Comparison of ENCODE assay signal across 10 mouse cellular contexts in genomic region chr11:32704241-32704890, GRCm38 (mm10).
"Had no signal": no experiment of that assay in that cellular context is flagged by ENCODE, and none has a peak within 500 bp of the region (broad histone marks: within the 10 kb centered on the region; RNA-seq: fewer than 3 reads in every experiment).

No protein-coding gene starts in this region.

- H3K27ac ChIP-seq: limb, embryonic 13.5 days; liver, embryonic 14.5 days; midbrain, embryonic 10.5 days; neural tube, embryonic 15.5 days; stomach, postnatal 0 days had no signal

- H3K9me3 ChIP-seq: limb, embryonic 13.5 days; midbrain, embryonic 10.5 days; neural tube, embryonic 15.5 days had no signal

- H3K27me3 ChIP-seq: limb, embryonic 13.5 days; neural tube, embryonic 15.5 days had no signal

- H3K4me3 ChIP-seq: limb, embryonic 13.5 days; midbrain, embryonic 10.5 days; neural tube, embryonic 15.5 days had no signal

- H3K36me3 ChIP-seq: limb, embryonic 13.5 days; midbrain, embryonic 10.5 days; neural tube, embryonic 15.5 days had no signal

- H3K4me2 ChIP-seq: limb, embryonic 13.5 days; neural tube, embryonic 15.5 days had no signal

- H3K9ac ChIP-seq: limb, embryonic 13.5 days; liver, embryonic 14.5 days; neural tube, embryonic 15.5 days had no signal

- DNase-seq: kidney, adult 11 months; kidney, postnatal 14 days; left cerebral cortex, postnatal 4 days; lung, adult 18-20 months; right cerebral cortex, adult 18-20 months had no signal
